Mouse (Mus musculus): ENCODE results near the gene Tgfb2.

Tgfb2 gene

GRCm38 (mm10) chr1:186657559-186658219 lies 48.1 kb downstream of the Tgfb2 start:
- Histone ChIP-seq H3K27me3 (ENCODE audit: insufficient read depth, low read length) (peaks cover 3% of the 10 kb centered on the region; the same call in 1 of the 2 replicates), H3K9me3 (ENCODE audit: low read length) (no peaks in the 10 kb centered on the region), H3K36me3 (ENCODE audit: insufficient read depth, low read length) (no peaks in the 10 kb centered on the region), H3K4me1 (replicated peaks; ENCODE audit: low read depth, low read length) (peaks cover 11% of the 10 kb centered on the region), H3K4me3 (replicated peaks; ENCODE audit: low read length) (no peak overlapping the region)
- peak; percentile 56; the same call in 1 of the 2 replicates for TF ChIP-seq NANOG (IDR thresholded peaks at IDR 0.05; ENCODE audit: borderline replicate concordance, low read length)
- no peak for TF ChIP-seq POU5F1 (IDR thresholded peaks at IDR 0.05; ENCODE audit: borderline replicate concordance, low read length)

GRCm38 (mm10) chr1:186656732-186657329 lies 49.0 kb downstream of the Tgfb2 start:
- Histone ChIP-seq H3K4me3 (replicated peaks; ENCODE audit: low read length) (no peak overlapping the region), H3K4me1 (replicated peaks; ENCODE audit: low read depth, low read length) (peaks cover 11% of the 10 kb centered on the region), H3K9me3 (ENCODE audit: low read length) (no peaks in the 10 kb centered on the region), H3K27me3 (ENCODE audit: insufficient read depth, low read length) (no peaks in the 10 kb centered on the region), H3K36me3 (ENCODE audit: insufficient read depth, low read length) (no peaks in the 10 kb centered on the region)
- TF ChIP-seq CTCF (conservative IDR thresholded peaks at IDR 0.05; ENCODE audit: low read length) (no peak), NANOG (IDR thresholded peaks at IDR 0.05; ENCODE audit: borderline replicate concordance, low read length) (no peak), POU5F1 (IDR thresholded peaks at IDR 0.05; ENCODE audit: borderline replicate concordance, low read length) (no peak)

GRCm38 (mm10) chr1:186656201-186656600 lies 49.6 kb downstream of the Tgfb2 start:
- Histone ChIP-seq H3K4me3 (replicated peaks; ENCODE audit: low read length) (no peak overlapping the region), H3K4me1 (replicated peaks; ENCODE audit: low read depth, low read length) (peaks cover 11% of the 10 kb centered on the region), H3K27me3 (ENCODE audit: insufficient read depth, low read length) (no peaks in the 10 kb centered on the region), H3K9me3 (ENCODE audit: low read length) (no peaks in the 10 kb centered on the region), H3K36me3 (ENCODE audit: insufficient read depth, low read length) (no peaks in the 10 kb centered on the region)
- TF ChIP-seq CTCF (conservative IDR thresholded peaks at IDR 0.05; ENCODE audit: low read length) = no peak
- no peak for TF ChIP-seq NANOG (IDR thresholded peaks at IDR 0.05; ENCODE audit: borderline replicate concordance, low read length)
- no peak for TF ChIP-seq POU5F1 (IDR thresholded peaks at IDR 0.05; ENCODE audit: borderline replicate concordance, low read length)

GRCm38 (mm10) chr1:186655096-186655495 lies 50.7 kb downstream of the Tgfb2 start:
- TF ChIP-seq NANOG (IDR thresholded peaks at IDR 0.05; ENCODE audit: borderline replicate concordance, low read length) (no peak), POU5F1 (IDR thresholded peaks at IDR 0.05; ENCODE audit: borderline replicate concordance, low read length) (no peak), CTCF (conservative IDR thresholded peaks at IDR 0.05; ENCODE audit: low read length) (no peak)
- no peaks in the 10 kb centered on the region for H3K27me3 ChIP-seq (ENCODE audit: insufficient read depth, low read length)
- H3K36me3 ChIP-seq (ENCODE audit: insufficient read depth, low read length) = no peaks in the 10 kb centered on the region
- no peaks in the 10 kb centered on the region for H3K9me3 ChIP-seq (ENCODE audit: low read length)
- no peak overlapping the region for H3K4me3 ChIP-seq (replicated peaks; ENCODE audit: low read length)
- peaks cover 11% of the 10 kb centered on the region for H3K4me1 ChIP-seq (replicated peaks; ENCODE audit: low read depth, low read length)

GRCm38 (mm10) chr1:186652208-186652607 lies 53.6 kb downstream of the Tgfb2 start:
- Histone ChIP-seq H3K36me3 (ENCODE audit: insufficient read depth, low read length) (no peaks in the 10 kb centered on the region), H3K4me1 (replicated peaks; ENCODE audit: low read depth, low read length) (no peaks in the 10 kb centered on the region), H3K4me3 (replicated peaks; ENCODE audit: low read length) (no peak overlapping the region), H3K27me3 (ENCODE audit: insufficient read depth, low read length) (no peaks in the 10 kb centered on the region), H3K9me3 (ENCODE audit: low read length) (no peaks in the 10 kb centered on the region)
- TF ChIP-seq NANOG (IDR thresholded peaks at IDR 0.05; ENCODE audit: borderline replicate concordance, low read length) = no peak
- TF ChIP-seq POU5F1 (IDR thresholded peaks at IDR 0.05; ENCODE audit: borderline replicate concordance, low read length) = no peak
- no peak for TF ChIP-seq CTCF (conservative IDR thresholded peaks at IDR 0.05; ENCODE audit: low read length)

GRCm38 (mm10) chr1:186650011-186650410 lies 55.8 kb downstream of the Tgfb2 start:
- TF ChIP-seq NANOG (IDR thresholded peaks at IDR 0.05; ENCODE audit: borderline replicate concordance, low read length) (peak; percentile 33; the same call in 1 of the 2 replicates), CTCF (conservative IDR thresholded peaks at IDR 0.05; ENCODE audit: low read length) (no peak), POU5F1 (IDR thresholded peaks at IDR 0.05; ENCODE audit: borderline replicate concordance, low read length) (no peak)
- H3K4me3 ChIP-seq (replicated peaks; ENCODE audit: low read length) = no peak overlapping the region

GRCm38 (mm10) chr1:186637304-186638213 lies 68.2 kb downstream of the Tgfb2 start:
- no peak overlapping the region for H3K4me3 ChIP-seq (replicated peaks; ENCODE audit: low read length)
- H3K4me1 ChIP-seq (replicated peaks; ENCODE audit: low read depth, low read length) = no peaks in the 10 kb centered on the region

More at GRCm38 (mm10) chr1:186650011-186650410, 55.8 kb downstream of the Tgfb2 start:
- Histone ChIP-seq H3K36me3 (ENCODE audit: insufficient read depth, low read length) (no peaks in the 10 kb centered on the region), H3K4me1 (replicated peaks; ENCODE audit: low read depth, low read length) (no peaks in the 10 kb centered on the region), H3K9me3 (ENCODE audit: low read length) (no peaks in the 10 kb centered on the region), H3K27me3 (ENCODE audit: insufficient read depth, low read length) (no peaks in the 10 kb centered on the region)

GRCm38 (mm10) chr1:186635045-186635444 lies 70.7 kb downstream of the Tgfb2 start:
- TF ChIP-seq POU5F1 (IDR thresholded peaks at IDR 0.05; ENCODE audit: borderline replicate concordance, low read length) (no peak), NANOG (IDR thresholded peaks at IDR 0.05; ENCODE audit: borderline replicate concordance, low read length) (no peak), CTCF (conservative IDR thresholded peaks at IDR 0.05; ENCODE audit: low read length) (no peak)
- no peak overlapping the region for H3K4me3 ChIP-seq (replicated peaks; ENCODE audit: low read length)
- H3K27me3 ChIP-seq (ENCODE audit: insufficient read depth, low read length) = no peaks in the 10 kb centered on the region
- H3K4me1 ChIP-seq (replicated peaks; ENCODE audit: low read depth, low read length) = no peaks in the 10 kb centered on the region
- H3K36me3 ChIP-seq (ENCODE audit: insufficient read depth, low read length) = no peaks in the 10 kb centered on the region
- H3K9me3 ChIP-seq (ENCODE audit: low read length) = no peaks in the 10 kb centered on the region

More at GRCm38 (mm10) chr1:186637304-186638213, 68.2 kb downstream of the Tgfb2 start:
- TF ChIP-seq NANOG (IDR thresholded peaks at IDR 0.05; ENCODE audit: borderline replicate concordance, low read length) (no peak), CTCF (conservative IDR thresholded peaks at IDR 0.05; ENCODE audit: low read length) (no peak), POU5F1 (IDR thresholded peaks at IDR 0.05; ENCODE audit: borderline replicate concordance, low read length) (no peak)
- Histone ChIP-seq H3K27me3 (ENCODE audit: insufficient read depth, low read length) (no peaks in the 10 kb centered on the region), H3K36me3 (ENCODE audit: insufficient read depth, low read length) (no peaks in the 10 kb centered on the region), H3K9me3 (ENCODE audit: low read length) (no peaks in the 10 kb centered on the region)
